Comparison of ENCODE assay signal across 8 mouse cellular contexts in the genomic region with DNA sequence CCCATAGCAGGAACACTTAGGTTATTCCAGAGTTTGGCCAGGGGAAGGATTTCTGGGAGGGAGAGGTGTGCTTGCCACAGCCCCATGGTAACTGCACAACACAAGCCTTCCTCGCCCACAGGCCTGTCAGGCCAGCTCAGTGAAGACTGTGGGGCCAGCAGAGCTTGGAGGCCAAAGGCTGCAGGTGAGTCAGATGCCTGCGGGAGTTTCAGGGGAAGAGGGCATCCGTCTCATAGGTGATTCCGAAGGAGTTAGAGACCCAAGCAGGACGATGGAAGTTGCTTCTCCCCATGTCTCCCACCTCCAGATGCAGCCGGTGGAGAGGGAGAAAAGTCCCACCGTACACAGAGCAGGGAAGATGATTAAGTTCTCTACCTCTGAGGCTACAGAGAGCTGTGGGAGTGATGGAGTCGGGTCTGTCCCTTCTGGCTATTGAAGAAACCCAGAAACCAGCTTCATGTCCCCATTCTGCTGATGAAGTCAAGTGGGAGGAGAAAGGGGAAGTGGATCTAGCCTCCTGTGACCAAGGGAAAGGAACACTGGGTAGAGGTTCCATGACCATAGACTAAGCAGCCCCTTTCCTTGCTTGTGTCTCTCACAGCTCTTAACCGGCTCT. TPM values are rescaled to one million over a fixed set of nuclear protein-coding genes. Genes with fewer than 3 reads are reported as not detected.
A peak's percentile ranks its signal among the peaks of the same experiment; 100 is the strongest.
DNase-seq lines count a peak whose midpoint lies in the region; ATAC-seq and TF ChIP-seq lines count a peak whose summit lies in the region.

A gene (plus strand): TSS at position 120 of the 616 bp plus-strand sequence.

- H3K4me2 ChIP-seq in kidney, embryonic 15.5 days: peak within 1 kb of the TSS; percentile 39
- no peak within 1 kb of the TSS for H3K4me2 ChIP-seq in hindbrain, embryonic 14.5 days (replicated peaks)
- 0 out of 2 replicates have a peak within 1 kb of the TSS, but pooled peaks have one; percentile 9 for H3K4me2 ChIP-seq in midbrain, embryonic 13.5 days (replicated peaks)

- H3K27ac ChIP-seq in kidney, embryonic 15.5 days: peak within 1 kb of the TSS; percentile 94
- H3K27ac ChIP-seq in cortical plate, adult 2 months (ENCODE audit: insufficient read depth, low read length): peak within 1 kb of the TSS; percentile 97
- H3K27ac ChIP-seq in hindbrain, embryonic 14.5 days: peak within 1 kb of the TSS; percentile 73
- peak within 1 kb of the TSS; percentile 80 for H3K27ac ChIP-seq in midbrain, embryonic 13.5 days

- DNase-seq in kidney, adult 9 months: no peak
- no peak for DNase-seq in hindbrain, embryonic 14.5 days (ENCODE audit: low spot score)
- no peak for DNase-seq in cerebellum, postnatal 14 days
- no peak for DNase-seq in gastrocnemius, postnatal 14 days

- no peak for ATAC-seq in kidney, embryonic 15.5 days (replicated peaks; ENCODE audit: low FRiP score)
- no peak for ATAC-seq in hindbrain, embryonic 14.5 days (ENCODE audit: low FRiP score)
- ATAC-seq in midbrain, embryonic 13.5 days: no peak
- no peak for ATAC-seq in erythroid progenitor cell, adult 5-6 weeks (replicated peaks; ENCODE audit: low FRiP score, poor library complexity, severe bottlenecking)

- no peak for TF ChIP-seq POLR2A in cortical plate, adult 2 months (IDR thresholded peaks at IDR 0.05; ENCODE audit: extremely low read depth, insufficient read depth, low read length)

- intact Hi-C loops in gastrocnemius, postnatal 14 days (cut with DNase I; ENCODE audit: low total_unique reads): no loop called here

- H3K9ac ChIP-seq in kidney, embryonic 15.5 days: peak within 1 kb of the TSS; percentile 29
- H3K9ac ChIP-seq in hindbrain, embryonic 14.5 days: peak within 1 kb of the TSS; percentile 45
- H3K9ac ChIP-seq in midbrain, embryonic 13.5 days (replicated peaks): peak within 1 kb of the TSS; percentile 59

- TF ChIP-seq CTCF in cortical plate, adult 2 months (IDR thresholded peaks at IDR 0.05; ENCODE audit: extremely low read depth, insufficient read depth, low read length): no peak

- no peaks in the 10 kb centered on the region for H3K9me3 ChIP-seq in kidney, embryonic 15.5 days (replicated peaks)
- H3K9me3 ChIP-seq in hindbrain, embryonic 14.5 days (ENCODE audit: control insufficient read depth, low read length): no peaks in the 10 kb centered on the region
- H3K9me3 ChIP-seq in midbrain, embryonic 13.5 days: no peaks in the 10 kb centered on the region

- H3K27me3 ChIP-seq in kidney, embryonic 15.5 days: peaks cover 5% of the 10 kb centered on the region
- H3K27me3 ChIP-seq in hindbrain, embryonic 14.5 days (ENCODE audit: control insufficient read depth, insufficient read depth, low read length): no peaks in the 10 kb centered on the region
- H3K27me3 ChIP-seq in midbrain, embryonic 13.5 days: no peaks in the 10 kb centered on the region

- WGBS in kidney, embryonic 15.5 days: 77% methylated on average over 9 of the region's 9 CpGs
- WGBS in hindbrain, embryonic 14.5 days: 81% methylated on average over 9 of the region's 9 CpGs
- WGBS in midbrain, embryonic 13.5 days: 89% methylated on average over 9 of the region's 9 CpGs

- peaks cover 18% of the 10 kb centered on the region; the same call in 1 of the 2 replicates for H3K36me3 ChIP-seq in kidney, embryonic 15.5 days
- peaks cover 37% of the 10 kb centered on the region for H3K36me3 ChIP-seq in hindbrain, embryonic 14.5 days (replicated peaks; ENCODE audit: control insufficient read depth, insufficient read depth)
- H3K36me3 ChIP-seq in midbrain, embryonic 13.5 days: peaks cover 31% of the 10 kb centered on the region

- H3K4me1 ChIP-seq in kidney, embryonic 15.5 days: peaks cover 26% of the 10 kb centered on the region
- peaks cover 8% of the 10 kb centered on the region for H3K4me1 ChIP-seq in cortical plate, adult 2 months (ENCODE audit: control insufficient read depth, insufficient read depth, low read length)
- peaks cover 17% of the 10 kb centered on the region for H3K4me1 ChIP-seq in hindbrain, embryonic 14.5 days (replicated peaks; ENCODE audit: control insufficient read depth, insufficient read depth, low read length)
- H3K4me1 ChIP-seq in midbrain, embryonic 13.5 days (replicated peaks): peaks cover 37% of the 10 kb centered on the region

- no peak within 1 kb of the TSS for H3K4me3 ChIP-seq in kidney, embryonic 15.5 days (replicated peaks)
- no peak within 1 kb of the TSS for H3K4me3 ChIP-seq in cortical plate, adult 2 months (ENCODE audit: insufficient read depth, low read length)
- no peak within 1 kb of the TSS for H3K4me3 ChIP-seq in hindbrain, embryonic 14.5 days (replicated peaks; ENCODE audit: low read length)
- no peak within 1 kb of the TSS for H3K4me3 ChIP-seq in midbrain, embryonic 13.5 days (replicated peaks)

RNA-seq across cellular contexts. Expression of the gene that starts here (rescaled TPM):
- polyA plus RNA-seq in kidney, embryonic 15.5 days (2015; fragmentation: Nextera tagmentation; extraction: Ambion mirVana): not detected in 2 replicates
- 0.68 and 1.8 TPM in 2 replicates for polyA plus RNA-seq in cortical plate, adult 2 months (2012; rRNA removed)
- 0.82 and 1.6 TPM in 2 replicates for polyA plus RNA-seq in hindbrain, embryonic 14.5 days (2014; fragmentation: Nextera tagmentation; extraction: Ambion mirVana)
- polyA plus RNA-seq in midbrain, embryonic 13.5 days (2015; fragmentation: Nextera tagmentation; extraction: Ambion mirVana): not detected in 2 replicates
- not detected in 2 replicates for total RNA-seq in erythroid progenitor cell, adult 5-6 weeks (2015; ENCODE audit: low replicate concordance)
- total RNA-seq in erythroid progenitor cell, adult 5-6 weeks (2017; ENCODE audit: low replicate concordance): not detected in 2 replicates
- total RNA-seq in gastrocnemius, postnatal 14 days (2021): not detected
